Mouse (Mus musculus) ovary, adult 10 weeks (tissue): Measurements from ENCODE around the gene Zmat3. TPM values are rescaled to one million over a fixed set of nuclear protein-coding genes. Genes with fewer than 3 reads are reported as not detected.

Source experiments
- polyA plus RNA-seq: library from polyadenylated mRNA; stranded (reverse); fragments of 350-450 nt; fragmentation: Illumina TruSeq; extraction: RNeasy Lipid Tissue Mini Kit (QIAGEN cat#74804); gene quantifications from one replicate; pipeline ENCODE4 v1.2.3, GENCODE M21; 2014

Zmat3 gene
- 12.9 TPM for polyA plus RNA-seq

GRCm38 (mm10) chr3:32365546-32366245 lies at the start of gene Zmat3:
Zmat3 (minus strand) TSS chr3:32366014.

GRCm38 (mm10) chr3:32397461-32398174 lies 31.8 kb upstream of the Zmat3 start, which contains the start of gene Pik3ca:
Pik3ca (plus strand) TSS chr3:32397671.

Other genes with a start within 250 kb of the Zmat3 start
- 115 TPM for gene Pik3ca, start 31.7 kb upstream of the Zmat3 start, polyA plus RNA-seq
- 0.34 TPM for gene Kcnmb3, start 126.2 kb upstream of the Zmat3 start, polyA plus RNA-seq
- gene Zfp639, start 144.2 kb upstream of the Zmat3 start, polyA plus RNA-seq, result 149 TPM
- gene Mfn1, start 163.5 kb upstream of the Zmat3 start, polyA plus RNA-seq, result 312 TPM